Mouse (Mus musculus) spleen, postnatal 4 days (tissue): ENCODE measurements around the gene Fam53b.

Source experiments
- DNase-seq, 2 experiments: peaks; one replicate each; pipeline ENCODE4 v3.0.0; 2022; ENCODE audit warnings: low spot score in 2 of 2

Fam53b gene

GRCm38 (mm10) chr7:132787496-132788190 is 26.0 kb downstream of the Fam53b start:
- no peak for DNase-seq

GRCm38 (mm10) chr7:132787022-132787421 is 26.7 kb downstream of the Fam53b start:
- no peak for DNase-seq

GRCm38 (mm10) chr7:132786522-132786921 is 27.2 kb downstream of the Fam53b start:
- no peak for DNase-seq

- no peak for DNase-seq
These were observed 27.7 kb downstream of the Fam53b start for GRCm38 (mm10) chr7:132786011-132786410.

GRCm38 (mm10) chr7:132784101-132784500 is 29.6 kb downstream of the Fam53b start:
- DNase-seq: no peak

GRCm38 (mm10) chr7:132781850-132782249 is 31.8 kb downstream of the Fam53b start:
- no peak for DNase-seq

GRCm38 (mm10) chr7:132781130-132781814 is 32.4 kb downstream of the Fam53b start:
- DNase-seq: no peak

- no peak for DNase-seq
These were observed 33.1 kb downstream of the Fam53b start for GRCm38 (mm10) chr7:132780611-132781010.

GRCm38 (mm10) chr7:132778630-132779029 is 35.1 kb downstream of the Fam53b start:
- peak; percentile 79 to 82 for DNase-seq

GRCm38 (mm10) chr7:132777728-132778453 is 35.8 kb downstream of the Fam53b start:
- DNase-seq: peak; percentile 75 to 81

- DNase-seq: no peak
These were observed 36.6 kb downstream of the Fam53b start for GRCm38 (mm10) chr7:132777117-132777516.

GRCm38 (mm10) chr7:132776338-132777111 is 37.2 kb downstream of the Fam53b start:
- DNase-seq: peak; percentile 78 to 83

GRCm38 (mm10) chr7:132775922-132776321 is 37.8 kb downstream of the Fam53b start:
- DNase-seq: no peak

- DNase-seq: no peak
These were observed 38.4 kb downstream of the Fam53b start for GRCm38 (mm10) chr7:132775333-132775732.

- no peak for DNase-seq
These were observed 40.5 kb downstream of the Fam53b start for GRCm38 (mm10) chr7:132773011-132773705.

- DNase-seq: peak; percentile 84 to 86
These were observed 41.2 kb downstream of the Fam53b start for GRCm38 (mm10) chr7:132772440-132772839.

GRCm38 (mm10) chr7:132768498-132769344 is 45.0 kb downstream of the Fam53b start:
- no peak for DNase-seq

GRCm38 (mm10) chr7:132767999-132768370 is 45.7 kb downstream of the Fam53b start:
- no peak for DNase-seq

- DNase-seq: no peak
These were observed 46.3 kb downstream of the Fam53b start for GRCm38 (mm10) chr7:132767233-132767998.
